Mouse (Mus musculus) splenic B cell, adult 2 months (primary cell): Measurements from ENCODE around the gene Apobec4.

Experiments
- DNase-seq: peaks from one replicate; pipeline ENCODE4 v3.0.0-alpha.2; 2011; ENCODE audit warnings: low read depth, low spot score
- H3K27me3 ChIP-seq: 2 replicates; pipeline ENCODE4 v1.6.1; 2012; ENCODE audit warnings: mild to moderate bottlenecking, low read length, moderate library complexity, mixed read lengths; ENCODE audit not compliant: control insufficient read depth, poor library complexity, insufficient read depth, severe bottlenecking
- H3K36me3 ChIP-seq: 2 replicates; pipeline ENCODE4 v1.6.1; 2012; ENCODE audit warnings: mild to moderate bottlenecking, low read length, moderate library complexity, mixed read lengths; ENCODE audit not compliant: control insufficient read depth, poor library complexity, insufficient read depth, severe bottlenecking

Apobec4 gene

DNA sequence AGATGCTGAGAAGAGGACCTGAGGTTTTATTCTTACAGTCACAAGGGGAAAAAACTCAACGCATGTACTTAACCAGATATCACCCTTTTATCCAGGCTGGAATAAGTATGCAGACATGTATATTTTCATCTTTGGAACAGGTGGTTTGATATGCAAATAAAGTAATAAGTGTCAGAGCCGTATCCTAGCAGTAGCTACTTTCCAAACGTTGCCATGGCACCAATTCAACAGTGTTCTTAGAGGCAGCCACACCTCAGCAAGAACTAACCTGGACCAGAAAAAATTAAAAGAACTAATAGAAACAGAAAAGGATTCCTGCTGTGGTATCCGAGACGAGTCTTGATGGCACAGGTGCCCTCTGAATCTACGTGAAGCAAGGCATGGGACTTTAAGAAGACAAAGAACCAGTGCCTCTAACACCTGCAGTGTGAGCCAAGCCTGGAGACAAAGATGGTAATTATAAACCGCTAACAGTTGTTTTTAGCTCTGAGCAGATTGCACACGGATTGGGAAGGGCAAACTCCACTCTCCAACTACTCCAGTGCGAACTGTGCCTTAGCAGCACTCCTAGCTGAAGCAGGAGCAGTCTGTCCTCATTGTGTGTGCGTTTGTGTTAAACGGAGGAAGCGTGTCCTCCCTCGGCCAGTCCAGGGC lies at the start of gene Apobec4:
Apobec4 (plus strand) TSS at position 240 of the 654 bp plus-strand sequence.
- Histone ChIP-seq H3K36me3 (no peaks in the 10 kb centered on the region), H3K27me3 (no peaks in the 10 kb centered on the region)
- no peak for DNase-seq

DNA sequence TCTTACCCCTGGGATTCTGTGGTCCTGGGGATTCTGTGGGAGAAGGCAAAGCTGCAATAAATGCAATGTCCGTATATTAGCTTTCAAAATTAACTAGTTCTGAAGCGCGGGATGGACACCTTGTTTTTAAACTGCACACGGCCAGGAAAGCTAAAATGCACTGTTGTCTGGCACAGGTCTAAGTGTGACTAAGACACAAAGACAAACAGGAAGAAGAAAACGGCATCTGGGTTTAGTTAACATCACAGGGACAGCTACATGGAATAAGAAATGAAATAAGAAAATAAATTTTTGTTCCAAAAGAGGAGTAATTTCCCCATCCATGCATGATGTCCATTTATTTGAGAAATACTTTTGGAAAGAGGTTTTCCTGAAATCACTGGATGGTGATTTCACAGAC lies 49.3 kb upstream of the Apobec4 start:
- Histone ChIP-seq H3K27me3 (no peaks in the 10 kb centered on the region), H3K36me3 (no peaks in the 10 kb centered on the region)
- DNase-seq = no peak

DNA sequence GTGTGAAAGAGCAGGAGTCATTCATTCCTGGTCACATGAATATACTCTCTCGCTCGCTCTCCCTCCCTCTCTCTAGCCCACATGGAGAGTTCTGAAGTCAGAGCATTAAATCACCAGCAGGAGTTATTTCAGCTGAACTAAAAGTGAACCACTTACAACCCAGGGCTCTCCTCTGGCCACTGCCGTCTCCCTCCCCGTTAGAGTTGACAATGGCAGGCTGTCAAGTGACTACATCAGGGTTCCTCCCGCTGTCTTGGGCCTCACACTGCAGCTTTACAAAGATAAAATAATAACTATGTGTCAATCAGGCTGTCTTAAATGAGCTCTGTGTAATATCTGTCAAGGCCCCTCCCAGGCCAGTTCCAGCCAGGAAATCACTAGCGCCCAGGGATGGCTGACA lies 47.4 kb upstream of the Apobec4 start:
- no peaks in the 10 kb centered on the region for H3K27me3 ChIP-seq
- no peaks in the 10 kb centered on the region for H3K36me3 ChIP-seq
- DNase-seq = no peak

DNA sequence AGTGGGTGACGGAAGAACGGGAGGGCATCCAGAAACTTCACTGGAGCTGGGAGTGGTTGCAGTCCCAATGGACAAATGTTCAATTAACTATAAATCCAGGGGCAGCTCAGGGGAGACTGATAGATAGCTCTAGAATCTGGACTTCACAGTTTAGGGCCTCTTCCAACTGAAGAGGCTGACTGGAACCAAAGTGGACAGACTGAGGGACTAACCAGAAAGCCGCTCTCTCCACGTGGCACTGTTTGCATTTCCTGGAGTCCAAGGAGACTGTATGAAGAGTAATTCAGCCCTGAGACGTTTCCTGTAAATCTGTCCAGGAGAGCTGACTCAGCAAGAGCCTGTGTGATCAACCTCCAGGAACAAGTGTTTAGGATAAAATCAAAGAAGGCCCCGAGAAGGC lies 46.4 kb upstream of the Apobec4 start:
- DNase-seq = no peak
- H3K27me3 ChIP-seq = no peaks in the 10 kb centered on the region
- H3K36me3 ChIP-seq = no peaks in the 10 kb centered on the region

DNA sequence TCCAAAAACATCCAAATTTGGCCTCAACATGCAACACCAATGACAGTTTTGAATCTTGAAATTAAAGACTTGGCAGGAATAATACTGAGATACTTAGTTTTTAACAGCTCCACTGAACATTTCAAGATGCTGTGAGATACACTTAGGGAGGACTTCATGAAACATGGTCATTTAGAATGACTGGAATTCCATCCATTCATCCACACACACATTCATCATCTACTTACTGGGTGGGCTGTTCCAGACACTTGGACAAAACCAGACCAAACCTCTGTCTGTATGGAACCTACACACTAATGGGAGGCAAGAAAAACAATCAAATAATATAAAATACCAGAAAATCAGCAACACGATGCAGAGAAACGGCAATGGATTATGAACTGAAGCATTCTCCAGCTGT lies 42.8 kb upstream of the Apobec4 start:
- no peak for DNase-seq
- Histone ChIP-seq H3K36me3 (no peaks in the 10 kb centered on the region), H3K27me3 (no peaks in the 10 kb centered on the region)

DNA sequence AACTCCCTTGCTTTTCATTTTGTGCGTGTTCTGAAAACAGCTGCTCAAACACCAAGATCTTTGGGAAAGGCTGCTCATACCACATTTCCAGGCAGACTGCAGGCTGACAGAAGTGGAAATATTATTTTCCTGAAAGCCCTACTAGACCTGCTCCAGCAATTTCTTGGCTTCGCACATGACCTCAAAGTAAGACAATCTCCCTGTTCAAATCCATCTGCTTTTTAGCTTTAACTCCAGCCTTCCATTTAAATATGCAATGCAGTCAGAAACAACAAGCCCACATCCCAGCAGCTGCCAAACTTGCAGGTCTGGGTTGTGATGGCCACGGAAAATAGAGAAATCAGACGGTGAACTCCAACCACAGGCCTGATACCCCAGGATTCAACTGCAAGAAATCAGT lies 39.3 kb upstream of the Apobec4 start:
- DNase-seq = no peak
- no peaks in the 10 kb centered on the region for H3K27me3 ChIP-seq
- H3K36me3 ChIP-seq = no peaks in the 10 kb centered on the region

DNA sequence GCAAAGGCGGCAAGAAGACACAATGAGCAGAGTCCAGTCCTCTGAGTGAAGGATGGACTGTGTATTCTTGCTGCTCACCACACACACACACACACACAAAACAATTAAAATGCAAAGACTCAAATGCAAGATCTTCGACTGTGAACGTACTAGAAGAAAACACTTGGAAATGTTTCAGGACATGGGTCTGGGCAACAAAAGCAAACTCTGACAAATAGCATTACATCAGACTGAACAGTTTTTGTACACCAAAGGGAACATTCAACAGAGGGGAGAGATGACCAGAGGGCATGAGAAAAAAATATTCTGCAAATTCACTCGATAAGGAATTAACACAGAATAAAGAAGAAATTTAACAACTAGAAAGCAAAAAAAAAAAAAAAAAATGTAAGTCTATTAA lies 36.4 kb upstream of the Apobec4 start:
- no peaks in the 10 kb centered on the region for H3K36me3 ChIP-seq

DNA sequence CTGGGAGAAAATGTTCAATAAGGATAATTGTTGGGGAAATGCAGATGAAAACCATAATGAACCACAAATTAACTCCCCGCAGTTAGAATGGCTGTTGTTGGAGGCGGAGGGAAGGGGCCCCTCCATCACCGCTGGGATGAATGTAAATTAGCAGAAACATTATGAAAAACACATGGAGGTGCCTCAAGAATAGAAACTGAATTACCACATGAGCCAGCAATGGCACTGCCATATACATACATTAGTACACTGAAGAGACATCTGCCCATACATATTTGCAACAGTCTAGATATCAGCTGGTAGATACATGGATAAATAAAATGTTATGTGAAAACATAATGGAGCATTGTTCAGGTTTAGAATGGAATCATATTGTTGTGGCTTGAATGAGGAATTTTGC lies 35.9 kb upstream of the Apobec4 start:
- no peak for DNase-seq
- H3K36me3 ChIP-seq = no peaks in the 10 kb centered on the region
- no peaks in the 10 kb centered on the region for H3K27me3 ChIP-seq

More for the DNA sequence above, 36.4 kb upstream of the Apobec4 start:
- no peak for DNase-seq
- H3K27me3 ChIP-seq = no peaks in the 10 kb centered on the region

DNA sequence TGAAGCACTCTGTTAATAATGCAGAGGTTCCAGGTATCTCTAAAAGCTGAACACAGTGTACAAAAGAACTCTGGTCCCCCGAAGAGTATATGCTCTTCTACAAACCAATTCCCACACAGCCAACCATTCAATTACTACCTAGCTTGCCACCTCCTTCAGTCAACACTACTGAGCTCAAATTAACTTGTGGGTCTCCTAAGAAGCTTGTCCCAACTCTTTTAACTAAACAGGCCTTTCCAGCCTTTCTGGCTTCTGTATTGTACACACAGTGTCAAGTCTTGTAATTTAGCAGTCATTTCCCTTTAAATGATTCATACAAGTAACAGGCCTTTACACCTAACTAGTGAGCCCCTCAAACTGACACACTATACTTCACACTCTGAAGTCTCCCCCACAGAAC lies 33.0 kb upstream of the Apobec4 start:
- Histone ChIP-seq H3K27me3 (no peaks in the 10 kb centered on the region), H3K36me3 (no peaks in the 10 kb centered on the region)
- DNase-seq = no peak

DNA sequence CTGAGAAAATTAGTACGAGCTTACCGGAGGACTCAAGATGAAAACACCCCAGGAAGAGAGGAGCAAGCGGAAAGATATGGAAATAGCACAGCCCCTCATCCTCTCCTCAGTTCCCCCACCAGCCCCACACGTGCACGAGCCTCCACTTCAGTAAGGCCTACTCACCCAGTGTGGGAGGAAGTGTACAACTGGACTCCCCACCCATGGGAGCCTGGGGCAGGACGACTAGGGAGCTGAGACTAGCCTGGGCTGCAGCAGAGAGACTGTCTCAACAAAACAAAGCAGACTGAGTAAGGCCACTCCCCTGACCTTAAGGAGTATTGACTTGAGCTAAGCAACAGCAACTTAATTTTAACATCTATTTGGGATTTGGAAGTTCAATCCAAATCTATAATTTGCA lies 32.2 kb upstream of the Apobec4 start:
- DNase-seq = no peak
- Histone ChIP-seq H3K36me3 (no peaks in the 10 kb centered on the region), H3K27me3 (no peaks in the 10 kb centered on the region)

DNA sequence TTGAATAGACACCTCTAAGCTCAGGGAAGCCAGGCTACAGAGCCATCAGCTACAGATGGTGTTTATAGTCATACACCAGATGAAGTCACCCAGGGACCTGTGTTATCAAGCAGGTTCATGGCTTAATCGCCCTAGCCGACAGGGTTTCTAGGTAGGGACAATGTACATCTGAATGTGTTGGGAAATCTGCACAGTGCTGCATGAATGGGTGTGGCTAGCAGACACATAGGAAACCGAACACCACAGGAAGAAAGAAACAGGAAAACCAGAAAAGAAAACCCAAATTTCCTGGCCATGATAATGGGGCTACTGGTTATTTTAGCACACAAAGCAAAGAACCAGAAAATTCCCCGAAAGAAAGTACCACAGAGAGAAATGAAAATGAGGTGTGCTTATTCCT lies 29.4 kb upstream of the Apobec4 start:
- no peaks in the 10 kb centered on the region for H3K27me3 ChIP-seq
- H3K36me3 ChIP-seq = no peaks in the 10 kb centered on the region
- peak; percentile 4 for DNase-seq

DNA sequence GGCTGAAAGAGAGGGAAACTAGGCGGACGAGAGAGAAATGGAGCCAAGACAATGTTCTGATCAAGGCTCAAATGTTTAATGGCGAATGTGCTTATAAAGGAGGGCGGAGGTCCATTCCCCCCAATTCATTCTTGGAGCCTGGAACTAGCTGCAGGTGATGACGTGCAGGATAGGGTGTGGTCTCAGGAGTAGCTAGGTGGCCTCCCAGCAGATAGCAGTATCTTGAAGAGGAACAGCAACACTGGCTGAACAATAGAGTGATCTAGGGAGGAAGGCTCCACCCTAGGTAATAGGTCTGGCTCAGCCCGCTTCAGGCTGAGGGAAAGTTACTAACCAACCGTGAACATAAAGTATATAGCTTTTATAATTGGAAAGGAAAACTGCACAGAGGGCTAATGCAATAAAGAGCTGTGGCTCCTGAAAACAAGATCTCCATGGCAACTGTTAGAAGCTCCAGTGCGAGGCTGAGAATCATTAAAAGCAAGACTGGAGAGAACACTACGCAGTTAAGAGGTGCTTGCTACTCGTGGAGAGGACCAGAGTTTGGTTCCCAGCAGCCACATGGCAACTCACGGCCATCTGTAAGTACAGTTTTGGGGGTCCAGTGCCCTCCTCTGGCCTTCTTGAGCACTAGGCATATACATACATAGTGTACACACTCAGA lies 28.7 kb upstream of the Apobec4 start:
- Histone ChIP-seq H3K36me3 (no peaks in the 10 kb centered on the region), H3K27me3 (no peaks in the 10 kb centered on the region)
- DNase-seq = no peak

DNA sequence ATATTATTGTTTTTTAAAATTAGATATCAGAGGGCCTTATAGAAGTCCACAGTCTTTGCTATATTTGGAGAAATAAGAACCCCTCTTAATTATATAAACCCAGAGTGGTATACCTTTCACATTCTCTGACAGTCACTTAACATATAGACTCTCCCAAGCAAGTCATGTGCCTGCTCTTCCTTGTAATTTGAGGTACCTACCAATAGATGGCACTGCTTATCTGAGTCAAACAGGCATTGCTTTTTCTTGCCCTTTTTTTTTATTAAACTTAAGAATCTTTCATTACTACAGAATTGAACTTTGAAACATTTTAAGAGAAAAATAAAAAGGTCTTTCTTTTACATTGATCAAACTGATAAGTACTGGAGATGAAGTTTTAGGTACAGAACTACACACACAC lies 26.1 kb upstream of the Apobec4 start:
- Histone ChIP-seq H3K27me3 (no peaks in the 10 kb centered on the region), H3K36me3 (no peaks in the 10 kb centered on the region)
- peak; percentile 64 for DNase-seq

DNA sequence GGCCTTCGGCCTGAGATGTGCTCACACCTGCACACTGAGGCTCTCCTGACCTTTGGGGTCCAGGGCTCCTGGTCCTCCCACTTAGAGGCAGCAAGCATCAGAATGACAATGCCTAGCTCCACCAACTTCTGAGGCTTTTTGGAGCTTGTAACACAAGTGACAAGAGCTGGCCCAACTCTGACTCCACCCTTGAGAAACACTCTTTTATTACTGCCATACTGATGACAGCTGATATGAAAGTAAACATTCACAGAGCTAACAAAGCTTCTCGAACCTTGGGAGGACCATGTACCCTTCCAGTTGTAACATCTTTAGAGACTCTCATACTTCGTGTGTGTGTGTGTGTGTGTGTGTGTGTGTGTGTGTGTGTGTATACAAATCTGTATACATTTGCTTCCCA lies 24.3 kb upstream of the Apobec4 start:
- no peak for DNase-seq
- no peaks in the 10 kb centered on the region for H3K27me3 ChIP-seq
- no peaks in the 10 kb centered on the region for H3K36me3 ChIP-seq

DNA sequence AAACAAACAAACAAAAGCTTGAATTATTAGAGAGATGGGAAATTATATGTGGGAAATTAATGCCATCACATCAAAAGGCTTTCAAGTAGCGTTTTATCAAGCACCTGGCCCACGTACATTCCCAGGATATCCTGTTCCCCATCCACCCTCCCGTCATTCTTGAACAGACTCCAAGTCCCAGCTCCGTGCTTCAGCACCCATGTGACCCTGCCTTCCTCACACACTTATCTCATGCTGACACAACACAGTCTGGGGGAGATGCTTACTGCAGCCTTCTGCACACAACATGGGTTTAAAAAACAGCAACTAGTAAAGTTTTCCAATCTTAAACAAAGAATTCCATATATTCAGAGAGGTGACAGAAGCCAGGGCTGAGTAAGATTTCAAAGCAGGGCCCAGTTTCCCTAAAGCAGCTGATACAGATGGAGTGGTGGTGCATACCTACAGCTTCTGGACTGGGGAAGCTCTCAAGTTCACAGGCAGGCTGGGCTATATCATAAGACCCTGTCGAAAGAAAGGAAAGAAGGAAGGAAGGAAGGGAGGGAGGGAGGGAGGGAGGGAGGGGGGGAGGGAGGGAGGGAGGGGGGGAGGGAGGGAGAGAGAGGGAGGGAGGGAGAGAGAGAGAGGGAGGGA lies 22.6 kb upstream of the Apobec4 start:
- no peak for DNase-seq
- H3K27me3 ChIP-seq = no peaks in the 10 kb centered on the region
- H3K36me3 ChIP-seq = no peaks in the 10 kb centered on the region
